Mouse (Mus musculus) retina, adult 2 months (tissue): ENCODE results near the gene 4930578G10Rik.
"Not testable (repeated sequence)": the region's sequence is repeated elsewhere in the genome, so short reads cannot be mapped to it uniquely, and the experiment has no call there.

Source experiments
- DNase-seq: peaks from one replicate; pipeline ENCODE4 v3.0.0-alpha.2; 2012; ENCODE audit warnings: low read depth, low spot score

4930578G10Rik gene

GRCm38 (mm10) chr4:42735245-42735644 is at the start of gene 4930578G10Rik:
Gene 4930578G10Rik, plus strand, starts transcription at chr4:42735545.
- not testable (repeated sequence) for DNase-seq

- not testable (repeated sequence) for DNase-seq
These were observed 21.1 kb downstream of the 4930578G10Rik start, which contains the start of gene Ccl19 for GRCm38 (mm10) chr4:42756477-42756876. Gene Ccl19, minus strand, starts transcription at chr4:42756577.

GRCm38 (mm10) chr4:42773893-42774292 is 38.5 kb downstream of the 4930578G10Rik start, which contains the start of gene Ccl21a:
Gene Ccl21a, minus strand, starts transcription at chr4:42773993.
- DNase-seq: not testable (repeated sequence)

- not testable (repeated sequence) for DNase-seq
These were observed 118.4 kb downstream of the 4930578G10Rik start, which contains the start of gene Fam205a1 for GRCm38 (mm10) chr4:42853788-42854187. Gene Fam205a1, minus strand, starts transcription at chr4:42853888.

- DNase-seq: not testable (repeated sequence)
These were observed 121.3 kb downstream of the 4930578G10Rik start, which contains the start of gene Gm12394 for GRCm38 (mm10) chr4:42856671-42857070. Gene Gm12394, minus strand, starts transcription at chr4:42856771.

GRCm38 (mm10) chr4:42860483-42860882 is 125.1 kb downstream of the 4930578G10Rik start:
- DNase-seq: not testable (repeated sequence)

GRCm38 (mm10) chr4:42863487-42863886 is 128.1 kb downstream of the 4930578G10Rik start:
- not testable (repeated sequence) for DNase-seq

GRCm38 (mm10) chr4:42867390-42867789 is 132.0 kb downstream of the 4930578G10Rik start:
- DNase-seq: no peak

GRCm38 (mm10) chr4:42868193-42868592 is 132.8 kb downstream of the 4930578G10Rik start:
- no peak for DNase-seq

- DNase-seq: no peak
These were observed 135.4 kb downstream of the 4930578G10Rik start for GRCm38 (mm10) chr4:42870748-42871147.

- DNase-seq: no peak
These were observed 136.8 kb downstream of the 4930578G10Rik start for GRCm38 (mm10) chr4:42872151-42872550.

GRCm38 (mm10) chr4:42872746-42873435 is 137.5 kb downstream of the 4930578G10Rik start:
- no peak for DNase-seq

GRCm38 (mm10) chr4:42874134-42874533 is 138.8 kb downstream of the 4930578G10Rik start, which contains the start of gene Fam205c:
Gene Fam205c, minus strand, starts transcription at chr4:42874234.
- no peak for DNase-seq

- peak; percentile 63 for DNase-seq
These were observed 141.4 kb downstream of the 4930578G10Rik start for GRCm38 (mm10) chr4:42876586-42877291.

- no peak for DNase-seq
These were observed 142.3 kb downstream of the 4930578G10Rik start for GRCm38 (mm10) chr4:42877657-42878056.

GRCm38 (mm10) chr4:42879829-42880676 is 144.7 kb downstream of the 4930578G10Rik start:
- DNase-seq: no peak

GRCm38 (mm10) chr4:42880677-42880948 is 145.3 kb downstream of the 4930578G10Rik start:
- DNase-seq: no peak

- DNase-seq: no peak
These were observed 151.6 kb downstream of the 4930578G10Rik start for GRCm38 (mm10) chr4:42886926-42887325.

GRCm38 (mm10) chr4:42888806-42889205 is 153.5 kb downstream of the 4930578G10Rik start:
- no peak for DNase-seq

- no peak for DNase-seq
These were observed 155.8 kb downstream of the 4930578G10Rik start for GRCm38 (mm10) chr4:42891176-42891575.

GRCm38 (mm10) chr4:42895118-42895517 is 159.8 kb downstream of the 4930578G10Rik start:
- DNase-seq: no peak
